Mouse (Mus musculus) megakaryocyte-erythroid progenitor cell, adult 5-6 weeks (primary cell): Measurements from ENCODE around the gene Zdhhc1. TPM values are rescaled to one million over a fixed set of nuclear protein-coding genes. Genes with fewer than 3 reads are reported as not detected.

Experiments used
- ATAC-seq: replicated peaks from 2 replicates; pipeline ENCODE4 v1.8.0; 2016; ENCODE audit warnings: mild to moderate bottlenecking, inconsistent platforms; ENCODE audit not compliant: severe bottlenecking, poor library complexity, low FRiP score, low TSS enrichment
- total RNA-seq, 2 experiments: library from RNA; stranded (forward) in 1 of 2; stranded (reverse) in 1 of 2; fragments of 200-1000, 215-1000 nt in 1 of 2; fragments of >200 nt in 1 of 2; fragmentation: Nextera tagmentation in 1 of 2; gene quantifications; 2 replicates each; pipeline ENCODE4 v1.2.3; 2014 to 2017

Zdhhc1 gene
- 8.4 and 12.8 TPM in 2 replicates for total RNA-seq (2014; fragmentation: Nextera tagmentation)
- total RNA-seq (2017) = 2.2 and 3.8 TPM in 2 replicates

- peak; percentile 87 for ATAC-seq
Measured at GRCm38 (mm10) chr8:105496439-105497180, at the start of gene Zdhhc1. TSS of gene Zdhhc1 (minus strand) at chr8:105496902.

DNA sequence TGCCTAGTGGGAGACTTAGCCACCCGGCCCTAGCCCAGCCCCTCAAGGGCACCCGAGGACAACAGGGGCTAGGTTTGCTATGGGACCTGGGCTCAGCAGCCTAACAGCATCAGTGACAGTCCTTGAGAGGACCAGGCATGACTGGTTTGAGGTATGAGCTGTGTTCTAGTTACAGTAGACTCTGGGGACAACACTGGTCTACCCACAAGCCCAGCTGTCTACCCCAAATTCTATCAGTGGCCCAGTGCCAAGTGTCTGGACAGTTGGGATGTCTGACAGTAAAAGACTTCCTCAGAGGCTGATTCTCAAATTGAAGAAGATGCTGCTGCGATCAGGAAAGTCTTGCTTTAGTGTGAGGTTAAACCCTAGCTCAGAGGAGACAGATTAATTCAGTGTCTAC, 48.5 kb upstream of the Zdhhc1 start:
- no peak for ATAC-seq

DNA sequence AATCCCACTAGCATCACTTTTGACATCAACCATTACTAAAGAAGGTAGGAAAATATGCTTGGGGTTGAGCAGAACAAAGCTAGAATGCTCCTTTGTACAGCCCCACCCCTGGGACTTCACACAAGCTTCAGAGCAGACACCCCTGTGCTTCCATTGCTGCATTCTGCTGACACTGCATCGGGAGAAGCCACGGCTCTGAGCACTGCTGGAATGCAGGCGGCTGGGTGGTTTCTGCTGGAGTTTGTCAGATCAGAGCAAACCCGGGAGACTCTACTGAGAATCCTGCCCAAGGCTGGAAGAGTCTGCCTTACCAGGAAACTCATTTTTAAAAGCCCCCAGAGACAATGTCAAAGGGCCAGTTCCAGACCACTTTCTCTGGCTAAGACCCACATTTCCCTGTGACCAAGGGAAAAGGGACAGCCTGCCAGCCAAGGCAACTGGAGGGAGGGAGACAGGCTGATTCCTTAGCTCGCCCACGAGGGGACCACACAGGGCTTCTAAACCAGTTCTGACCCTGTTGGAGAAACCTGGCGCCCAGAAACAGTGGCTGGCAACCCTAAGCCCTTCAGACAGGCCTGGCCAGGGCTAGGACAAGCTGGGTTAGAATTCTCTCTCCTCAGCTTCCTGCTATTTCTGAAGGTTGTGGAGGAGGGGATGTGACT, 48.0 kb upstream of the Zdhhc1 start:
- ATAC-seq = no peak

DNA sequence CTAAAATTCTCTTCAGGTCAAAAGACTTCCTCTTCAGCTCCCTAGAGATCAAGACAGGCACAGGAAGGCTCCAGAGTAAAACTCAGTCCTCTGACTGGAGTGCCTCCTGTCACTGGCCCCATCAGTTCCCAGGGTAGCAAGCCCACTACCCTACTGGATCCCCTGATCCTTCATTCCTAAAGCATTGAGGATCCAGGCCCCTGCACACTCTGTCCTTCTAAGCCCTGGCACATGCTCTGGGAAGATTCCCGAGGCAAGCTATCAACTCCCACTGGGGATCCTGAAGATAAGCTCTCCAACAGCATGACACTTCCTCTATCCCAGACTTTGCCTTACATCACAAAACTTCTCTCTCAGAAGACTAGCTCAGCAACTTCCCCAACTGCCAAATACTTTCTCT, 47.0 kb upstream of the Zdhhc1 start:
- no peak for ATAC-seq

DNA sequence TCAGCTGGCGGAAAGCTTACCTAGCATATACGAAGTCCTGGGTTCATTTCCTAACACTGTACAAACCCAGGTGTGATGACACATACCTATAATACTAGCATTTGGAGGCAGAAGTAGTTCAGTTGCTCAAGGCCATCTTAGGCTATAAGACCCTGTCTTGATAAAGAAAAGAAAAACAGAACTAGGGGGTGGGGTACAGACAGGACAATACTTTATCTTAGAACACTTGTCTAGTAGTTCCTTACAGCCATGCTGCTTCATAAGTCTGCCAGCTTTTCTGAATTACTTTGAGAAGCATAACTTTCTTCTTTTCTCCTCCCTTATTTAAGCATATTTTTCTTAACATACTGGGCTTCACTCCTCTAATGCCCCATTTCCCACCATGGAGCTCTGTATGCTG, 46.1 kb upstream of the Zdhhc1 start:
- ATAC-seq = no peak

DNA sequence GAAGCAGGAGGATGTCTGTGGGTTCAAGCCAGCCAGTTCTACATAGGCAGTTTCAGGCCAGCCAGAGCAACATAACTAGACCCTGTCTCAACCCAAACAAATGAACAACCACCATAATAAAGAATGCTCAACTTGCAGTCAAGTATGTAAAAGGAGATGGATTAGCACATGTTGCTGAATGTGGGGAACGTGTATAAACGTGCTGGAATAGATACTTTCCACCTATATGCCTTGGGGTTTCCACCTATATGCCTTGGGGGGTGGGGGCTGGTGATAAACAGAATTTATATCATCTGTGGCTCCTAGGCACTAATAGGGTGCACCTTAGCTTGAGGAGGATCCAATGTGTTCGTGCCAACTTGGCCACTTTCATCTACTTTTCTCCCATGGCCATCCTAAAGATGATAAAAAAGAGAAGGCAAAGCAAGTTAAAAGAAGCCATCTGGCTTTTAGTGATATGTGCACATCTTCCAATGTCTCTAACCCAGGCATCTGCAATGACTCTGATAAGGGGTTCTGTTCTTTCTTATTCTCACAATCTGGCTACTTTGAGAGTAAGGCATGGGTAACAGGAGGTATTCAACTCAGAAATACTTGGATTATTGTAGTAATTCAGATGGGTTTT, 45.4 kb upstream of the Zdhhc1 start:
- ATAC-seq = peak; percentile 88

GRCm38 (mm10) chr8:105538940-105539339, 42.2 kb upstream of the Zdhhc1 start:
- no peak for ATAC-seq

DNA sequence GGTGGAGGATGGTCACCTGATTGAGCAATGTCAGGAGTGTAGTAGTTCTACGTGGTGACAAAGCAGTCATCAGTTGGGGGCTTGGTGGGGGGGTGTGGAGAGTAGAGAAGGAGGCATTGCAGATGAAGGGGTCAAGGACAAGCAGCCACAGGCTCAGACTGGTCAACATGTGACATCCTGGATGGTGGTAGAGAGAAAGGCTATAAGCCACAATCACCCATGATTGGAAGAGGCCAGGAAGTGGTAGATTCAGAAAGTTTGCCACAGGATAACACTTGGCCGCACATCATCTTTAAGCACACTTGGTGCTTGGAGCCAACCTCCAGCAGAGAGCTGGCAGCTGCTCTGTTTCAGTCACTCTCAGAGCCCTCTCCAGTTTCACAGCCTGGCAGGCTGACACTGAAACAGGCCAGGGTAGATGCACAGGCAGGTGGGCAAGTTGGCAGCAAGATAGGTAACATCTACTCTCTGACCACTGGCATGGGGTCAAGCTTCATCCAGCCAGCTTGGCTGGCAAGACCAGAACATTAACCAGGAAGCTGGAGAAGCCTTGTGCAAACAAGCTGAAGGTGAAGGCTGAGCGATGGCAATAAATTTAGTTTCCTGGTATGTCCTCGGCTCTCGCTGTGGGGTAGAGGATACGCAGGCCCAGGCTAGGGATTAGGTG, 40.4 kb upstream of the Zdhhc1 start:
- ATAC-seq = no peak

DNA sequence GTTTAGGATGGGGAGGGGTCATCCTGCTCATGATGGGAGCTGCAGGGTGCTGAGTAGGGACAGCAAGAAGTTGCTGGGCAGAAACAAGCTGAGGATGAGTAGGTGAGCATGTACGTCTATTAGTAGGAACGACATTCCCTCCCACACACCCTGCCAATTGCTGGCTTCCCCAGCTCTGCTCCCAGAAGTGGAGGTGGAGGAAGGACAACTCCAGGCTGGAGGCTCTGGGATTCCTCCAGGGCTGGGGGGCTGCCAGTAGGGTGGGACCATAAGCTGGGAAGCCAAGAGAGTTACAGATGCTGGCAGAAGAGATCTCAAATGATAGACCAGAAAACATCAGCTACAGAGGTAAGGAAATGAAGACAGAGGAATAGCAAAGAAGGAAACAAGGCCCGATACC, 39.8 kb upstream of the Zdhhc1 start:
- no peak for ATAC-seq

GRCm38 (mm10) chr8:105533892-105534329, 37.2 kb upstream of the Zdhhc1 start:
- ATAC-seq = peak; percentile 87

- 0 out of 2 replicates have a peak, but pooled peaks have one; percentile 4 for ATAC-seq
Measured at GRCm38 (mm10) chr8:105533439-105533838, 36.7 kb upstream of the Zdhhc1 start.

DNA sequence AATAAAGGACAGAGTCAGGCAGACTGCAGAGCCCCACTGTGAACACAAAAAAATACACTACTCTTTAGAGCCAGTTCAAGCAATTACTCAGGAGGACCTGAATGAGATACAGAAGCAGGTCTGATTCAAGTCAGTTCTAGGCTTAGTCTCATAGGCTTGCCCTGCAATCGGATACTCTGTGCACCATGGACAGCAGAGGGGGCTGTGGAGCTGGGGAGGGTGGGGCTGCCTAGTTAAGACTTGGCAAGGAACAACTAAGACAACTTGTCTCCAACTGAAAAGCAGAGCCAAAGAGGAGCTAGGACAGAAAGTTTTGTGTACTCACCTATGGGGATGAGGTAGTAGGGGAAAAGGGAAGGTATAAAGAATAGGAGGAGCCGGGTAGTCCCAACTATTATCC, 35.1 kb upstream of the Zdhhc1 start:
- peak; percentile 76 for ATAC-seq

DNA sequence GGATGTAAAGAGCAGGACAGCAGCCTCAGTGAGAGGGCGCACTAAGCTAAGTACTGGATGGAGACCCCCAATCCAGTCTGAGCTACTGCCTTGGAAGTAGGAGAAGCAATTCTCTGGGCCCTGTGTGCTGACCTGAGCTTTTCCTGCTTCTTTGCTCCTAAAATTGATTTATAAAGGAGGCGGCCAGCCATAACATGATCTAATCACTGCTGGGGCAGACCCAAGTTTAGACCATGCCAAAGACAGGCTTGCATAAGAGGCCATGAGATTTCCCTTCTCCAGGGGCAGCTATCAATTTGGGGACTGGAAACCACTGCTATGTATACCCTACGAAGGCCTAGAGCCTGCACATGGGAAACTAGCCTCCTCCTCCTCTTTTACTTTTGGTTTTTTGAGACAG, 32.6 kb upstream of the Zdhhc1 start:
- ATAC-seq = no peak

DNA sequence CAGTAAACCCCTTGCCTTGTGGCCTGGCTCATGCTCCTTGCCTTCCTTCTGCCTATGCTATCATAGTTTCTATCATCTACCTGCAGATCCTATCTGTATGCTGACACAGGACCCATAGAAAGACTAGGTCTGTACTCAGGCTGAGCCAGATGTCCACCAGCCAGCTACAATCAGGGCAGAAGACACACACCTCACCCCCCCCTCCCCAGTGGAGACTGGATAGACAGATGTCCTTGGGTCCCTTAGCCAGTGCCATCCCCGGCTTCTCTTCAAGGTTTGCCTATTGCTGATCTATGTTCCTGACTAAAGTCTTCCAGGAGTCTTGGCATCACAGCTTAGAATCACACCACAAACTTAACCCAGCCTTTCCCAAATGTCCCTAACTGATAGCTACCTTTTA, 31.5 kb upstream of the Zdhhc1 start:
- ATAC-seq = no peak

DNA sequence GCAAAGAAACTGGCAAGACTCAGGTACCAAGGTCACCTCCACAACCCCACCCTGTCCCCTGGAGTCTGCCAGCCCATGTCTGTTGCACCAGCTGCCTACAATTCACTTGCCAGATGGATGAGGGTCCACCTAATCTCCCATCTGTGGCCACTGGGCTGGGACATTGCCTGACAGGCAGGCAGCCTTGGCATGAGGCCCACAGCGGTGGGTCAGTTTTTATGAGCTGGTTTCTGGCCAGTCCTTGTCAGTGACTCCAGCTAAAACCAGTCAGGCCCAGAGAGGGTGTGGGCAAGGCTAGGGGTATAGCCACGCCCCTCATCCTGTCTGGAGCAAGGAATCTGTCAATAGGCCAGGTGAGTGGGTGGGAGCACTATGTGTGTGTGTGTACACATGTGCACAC, 30.4 kb upstream of the Zdhhc1 start:
- no peak for ATAC-seq

GRCm38 (mm10) chr8:105522890-105523289, 26.2 kb upstream of the Zdhhc1 start:
- ATAC-seq = no peak

DNA sequence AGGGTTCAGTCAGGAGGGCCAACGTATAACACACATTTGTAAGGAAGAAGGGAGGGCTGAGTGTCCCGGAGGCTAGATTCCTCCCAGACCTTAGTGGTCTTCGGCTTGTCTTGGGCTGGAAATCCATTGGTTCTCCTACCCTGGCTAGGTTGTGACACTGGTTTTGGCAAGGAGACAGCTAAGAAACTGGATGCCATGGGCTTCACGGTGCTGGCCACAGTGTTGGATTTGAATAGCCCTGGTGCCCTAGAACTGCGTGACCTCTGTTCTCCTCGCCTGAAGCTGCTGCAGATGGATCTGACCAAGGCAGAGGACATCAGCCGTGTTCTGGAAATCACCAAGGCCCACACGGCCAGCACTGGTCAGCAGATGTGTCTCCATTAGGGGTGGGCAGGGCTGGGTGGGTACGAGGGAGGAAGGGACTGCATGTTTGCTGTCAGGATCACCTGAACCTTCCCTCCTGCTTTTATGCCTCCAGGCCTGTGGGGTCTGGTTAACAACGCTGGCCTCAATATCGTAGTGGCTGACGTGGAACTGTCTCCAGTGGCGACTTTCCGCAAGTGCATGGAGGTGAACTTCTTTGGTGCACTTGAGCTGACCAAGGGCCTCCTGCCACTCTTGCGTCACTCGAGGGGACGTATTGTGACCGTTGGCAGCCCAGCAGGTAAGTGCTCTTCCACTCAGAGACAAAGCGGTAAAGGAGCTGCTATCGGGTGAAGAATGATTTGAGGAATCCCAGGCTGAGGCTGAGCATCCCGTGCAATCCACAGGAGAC, 25.5 kb upstream of the Zdhhc1 start:
- ATAC-seq = no peak

DNA sequence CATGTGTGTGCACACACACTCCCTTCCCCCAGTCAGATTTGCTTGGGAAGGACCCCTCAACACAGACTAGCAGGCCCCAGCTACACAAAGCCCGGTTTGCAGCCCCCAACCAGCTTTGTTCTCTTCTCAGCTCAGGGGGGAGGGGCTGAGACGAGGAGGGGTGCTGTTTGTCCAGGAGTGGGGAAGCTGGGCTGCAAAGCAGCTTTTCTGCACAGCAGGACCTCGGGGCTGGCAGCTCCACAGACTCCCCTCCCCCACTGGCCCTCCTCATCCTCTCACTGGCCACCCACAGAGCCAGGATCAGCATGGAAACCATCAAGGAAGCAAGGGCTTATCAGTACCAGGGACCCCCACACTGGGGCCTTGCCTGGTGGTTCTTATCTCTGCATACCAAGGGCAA, 24.4 kb upstream of the Zdhhc1 start:
- ATAC-seq = no peak

- ATAC-seq = no peak
Measured at GRCm38 (mm10) chr8:105520521-105520920, 23.8 kb upstream of the Zdhhc1 start.
